Mouse (Mus musculus) liver, embryonic 13.5 days (tissue): ENCODE measurements around the gene Lnx1. TPM values are rescaled to one million over a fixed set of nuclear protein-coding genes. Genes with fewer than 3 reads are reported as not detected.

Experiments used
- ATAC-seq: fragments of 200-750 bp; cut with Nextera tagmentation; 2 replicates; pipeline ENCODE4 v1.8.0; 2017; ENCODE audit warnings: low read depth, mild to moderate bottlenecking, moderate number of reproducible peaks, moderate library complexity
- DNase-seq: peaks from one replicate; pipeline ENCODE4 v3.0.0; 2022
- H3K27ac ChIP-seq: fragments of 300-500 bp; sonication (generic); 2 replicates; pipeline ENCODE4 v1.5.1; 2015; ENCODE audit warnings: moderate library complexity, mild to moderate bottlenecking, inconsistent platforms
- H3K27me3 ChIP-seq: fragments of 300-500 bp; sonication (generic); 2 replicates; pipeline ENCODE4 v1.6.1; 2015; ENCODE audit warnings: mild to moderate bottlenecking, inconsistent platforms
- H3K36me3 ChIP-seq: fragments of 300-500 bp; sonication (generic); 2 replicates; pipeline ENCODE4 v1.6.1; 2015; ENCODE audit warnings: mild to moderate bottlenecking, inconsistent platforms
- H3K4me1 ChIP-seq: fragments of 300-500 bp; sonication (generic); replicated peaks from 2 replicates; pipeline ENCODE4 v1.6.1; 2015; ENCODE audit warnings: inconsistent platforms
- H3K4me2 ChIP-seq: fragments of 300-500 bp; sonication (generic); 2 replicates; pipeline ENCODE4 v1.6.1; 2015; ENCODE audit warnings: inconsistent platforms, mild to moderate bottlenecking, moderate library complexity
- H3K4me3 ChIP-seq: fragments of 300-500 bp; sonication (generic); replicated peaks from 2 replicates; pipeline ENCODE4 v1.5.1; 2015; ENCODE audit warnings: mild to moderate bottlenecking, inconsistent platforms
- H3K9ac ChIP-seq: fragments of 300-500 bp; sonication (generic); 2 replicates; pipeline ENCODE4 v1.6.1; 2015; ENCODE audit warnings: mild to moderate bottlenecking, inconsistent platforms
- H3K9me3 ChIP-seq: fragments of 300-500 bp; sonication (generic); replicated peaks from 2 replicates; pipeline ENCODE4 v1.6.1; 2016; ENCODE audit warnings: inconsistent platforms
- WGBS: fragments of 180-500 bp; shearing (Covaris S2); methylation state at CpG from one replicate; pipeline ENCODE4 v1.1.7; 2015; ENCODE audit not compliant: insufficient replicate concordance; 5-methylcytosine and 5-hydroxymethylcytosine counted together
- polyA plus RNA-seq: library from polyadenylated mRNA; unstranded; fragments of >200 nt; fragmentation: Nextera tagmentation; extraction: Ambion mirVana; gene quantifications from 2 replicates; pipeline ENCODE4 v1.2.1, GENCODE M21; 2015

Lnx1 gene
- polyA plus RNA-seq, 1 experiment from 2014 or later, result 0.03 TPM

- Histone ChIP-seq H3K9ac (no peak overlapping the region), H3K9me3 (no peaks in the 10 kb centered on the region), H3K4me2 (no peak overlapping the region), H3K4me3 (no peak overlapping the region), H3K27ac (no peak overlapping the region), H3K36me3 (peaks cover 30% of the 10 kb centered on the region), H3K4me1 (no peaks in the 10 kb centered on the region), H3K27me3 (no peaks in the 10 kb centered on the region)
- WGBS, result 83% methylated on average over 5 of the region's 5 CpGs
- ATAC-seq (no peak), DNase-seq (no peak)
Measured at GRCm38 (mm10) chr5:74600010-74600409, 102.7 kb downstream of the Lnx1 start.

GRCm38 (mm10) chr5:74593147-74593546 is 109.6 kb downstream of the Lnx1 start:
- Histone ChIP-seq H3K9ac (no peak overlapping the region), H3K27ac (no peak overlapping the region), H3K36me3 (peaks cover 77% of the 10 kb centered on the region), H3K4me1 (no peaks in the 10 kb centered on the region), H3K4me3 (no peak overlapping the region), H3K9me3 (no peaks in the 10 kb centered on the region), H3K27me3 (no peaks in the 10 kb centered on the region), H3K4me2 (no peak overlapping the region)
- ATAC-seq (no peak), DNase-seq (no peak)
- WGBS, result 86% methylated on average over 8 of the region's 8 CpGs

GRCm38 (mm10) chr5:74591413-74591812 is 111.3 kb downstream of the Lnx1 start:
- Histone ChIP-seq H3K4me3 (no peak overlapping the region), H3K27ac (no peak overlapping the region), H3K27me3 (no peaks in the 10 kb centered on the region), H3K4me2 (no peak overlapping the region), H3K9ac (no peak overlapping the region), H3K9me3 (no peaks in the 10 kb centered on the region), H3K4me1 (no peaks in the 10 kb centered on the region), H3K36me3 (peaks cover 76% of the 10 kb centered on the region)
- WGBS, result 87% methylated on average over 5 of the region's 5 CpGs
- ATAC-seq (no peak), DNase-seq (no peak)

GRCm38 (mm10) chr5:74589133-74589532 is 113.6 kb downstream of the Lnx1 start:
- no peak for ATAC-seq
- H3K36me3 ChIP-seq, result peaks cover 68% of the 10 kb centered on the region

GRCm38 (mm10) chr5:74571767-74572166 is 130.9 kb downstream of the Lnx1 start:
- H3K27ac ChIP-seq, result no peak overlapping the region
- DNase-seq (no peak), ATAC-seq (no peak)
- H3K27me3 ChIP-seq, result no peaks in the 10 kb centered on the region
- H3K9me3 ChIP-seq, result no peaks in the 10 kb centered on the region
- 86% methylated on average over 6 of the region's 6 CpGs for WGBS
- H3K4me1 ChIP-seq, result no peaks in the 10 kb centered on the region
- H3K4me2 ChIP-seq, result no peak overlapping the region
- H3K9ac ChIP-seq, result no peak overlapping the region
- H3K4me3 ChIP-seq, result no peak overlapping the region
- peaks cover 40% of the 10 kb centered on the region for H3K36me3 ChIP-seq

More at GRCm38 (mm10) chr5:74589133-74589532, 113.6 kb downstream of the Lnx1 start:
- Histone ChIP-seq H3K9me3 (no peaks in the 10 kb centered on the region), H3K9ac (no peak overlapping the region), H3K27me3 (no peaks in the 10 kb centered on the region), H3K27ac (no peak overlapping the region), H3K4me1 (no peaks in the 10 kb centered on the region), H3K4me3 (no peak overlapping the region), H3K4me2 (no peak overlapping the region)
- WGBS, result 90% methylated on average over 7 of the region's 7 CpGs
- DNase-seq, result no peak

GRCm38 (mm10) chr5:74561151-74561550 is 141.6 kb downstream of the Lnx1 start:
- 75% methylated on average over 1 of the region's 1 CpGs for WGBS
- Histone ChIP-seq H3K27me3 (no peaks in the 10 kb centered on the region), H3K9ac (no peak overlapping the region), H3K4me2 (no peak overlapping the region), H3K27ac (no peak overlapping the region), H3K9me3 (no peaks in the 10 kb centered on the region), H3K4me3 (no peak overlapping the region), H3K4me1 (no peaks in the 10 kb centered on the region), H3K36me3 (peaks cover 63% of the 10 kb centered on the region)
- ATAC-seq (no peak), DNase-seq (no peak)

GRCm38 (mm10) chr5:74549566-74549965 is 153.1 kb downstream of the Lnx1 start:
- ATAC-seq, result no peak

GRCm38 (mm10) chr5:74545606-74546005 is 157.1 kb downstream of the Lnx1 start:
- peaks cover 69% of the 10 kb centered on the region for H3K36me3 ChIP-seq
- 86% methylated on average over 4 of the region's 4 CpGs for WGBS
- no peak for ATAC-seq

More at GRCm38 (mm10) chr5:74549566-74549965, 153.1 kb downstream of the Lnx1 start:
- DNase-seq, result no peak
- Histone ChIP-seq H3K9me3 (no peaks in the 10 kb centered on the region), H3K27me3 (no peaks in the 10 kb centered on the region), H3K4me2 (no peak overlapping the region), H3K9ac (no peak overlapping the region), H3K27ac (no peak overlapping the region), H3K4me1 (no peaks in the 10 kb centered on the region), H3K36me3 (peaks cover 66% of the 10 kb centered on the region), H3K4me3 (no peak overlapping the region)
- 89% methylated on average over 8 of the region's 8 CpGs for WGBS

More at GRCm38 (mm10) chr5:74545606-74546005, 157.1 kb downstream of the Lnx1 start:
- H3K4me2 ChIP-seq, result no peak overlapping the region
- H3K4me1 ChIP-seq, result no peaks in the 10 kb centered on the region
- H3K4me3 ChIP-seq, result no peak overlapping the region
- no peak for DNase-seq
- H3K9ac ChIP-seq, result no peak overlapping the region
- H3K27me3 ChIP-seq, result no peaks in the 10 kb centered on the region
- H3K27ac ChIP-seq, result no peak overlapping the region
- H3K9me3 ChIP-seq, result no peaks in the 10 kb centered on the region

Other genes with a start within 250 kb of the Lnx1 start
- 13.9 and 14.8 TPM in 2 replicates for gene Scfd2, start 171.2 kb downstream of the Lnx1 start, polyA plus RNA-seq
- gene Fip1l1, start 167.5 kb downstream of the Lnx1 start, polyA plus RNA-seq, result 43.7 and 57.3 TPM in 2 replicates